Mouse (Mus musculus) lung, adult 2 months (tissue): Measurements from ENCODE around the gene Prss16. TPM values are rescaled to one million over a fixed set of nuclear protein-coding genes. Genes with fewer than 3 reads are reported as not detected.
"Not testable (repeated sequence)": the region's sequence is repeated elsewhere in the genome, so short reads cannot be mapped to it uniquely, and the experiment has no call there.

ENCODE experiments used
- DNase-seq: peaks from one replicate; pipeline ENCODE4 v3.0.0; 2022
- H3K4me1 ChIP-seq: fragments of 200-500 bp; 2 replicates; pipeline ENCODE4 v1.6.1; 2011; ENCODE audit warnings: low read length; ENCODE audit not compliant: control insufficient read depth, insufficient read depth
- H3K4me3 ChIP-seq: fragments of 200-500 bp; replicated peaks from 2 replicates; pipeline ENCODE3; 2011; ENCODE audit warnings: low read depth, mild to moderate bottlenecking, control low read depth, low read length; ENCODE audit errors: extremely low read depth
- CTCF ChIP-seq: fragments of 200-500 bp; IDR thresholded peaks from 2 replicates; pipeline ENCODE4 v1.5.1; 2011; ENCODE audit warnings: mild to moderate bottlenecking, low read length, control low read depth; ENCODE audit not compliant: insufficient read depth
- POLR2A ChIP-seq: fragments of 200-500 bp; IDR thresholded peaks from 2 replicates; pipeline ENCODE4 v1.6.1; 2011; ENCODE audit warnings: low read depth, mild to moderate bottlenecking, control low read depth, low read length, borderline replicate concordance; ENCODE audit errors: extremely low read depth
- WGBS: fragments of 180-500 bp; shearing (Covaris S2); methylation state at CpG from one replicate; pipeline ENCODE4 v1.1.7; 2018; 5-methylcytosine and 5-hydroxymethylcytosine counted together
- polyA plus RNA-seq: library from polyadenylated mRNA; depleted of rRNA; stranded (reverse); fragments of >200 nt; gene quantifications from 2 replicates; pipeline ENCODE4 v1.2.3, GENCODE M21; 2012

Gene Prss16
- polyA plus RNA-seq, 1 experiment, result 0.33 TPM

GRCm38 (mm10) chr13:22042568-22043502 is 33.3 kb upstream of the Prss16 start, which contains the start of the genes Hist1h2ag and Hist1h2bj:
Gene Hist1h2ag (minus strand): TSS chr13:22042944.
Gene Hist1h2bj (plus strand): TSS chr13:22043214.
- not testable (repeated sequence) for H3K4me1 ChIP-seq
- under 1% methylated on average over 57 of the region's 80 CpGs for WGBS
- peak; percentile 74; the same call in 1 of the 2 replicates for TF ChIP-seq POLR2A
- peak; percentile 76 for DNase-seq
- peak within 1 kb of the TSS; percentile 48 for H3K4me3 ChIP-seq

- DNase-seq, result no peak
- peaks cover 7% of the 10 kb centered on the region; the same call in 1 of the 2 replicates for H3K4me1 ChIP-seq
- H3K4me3 ChIP-seq, result peak overlapping the region; percentile 32
- 6% methylated on average over 13 of the region's 13 CpGs for WGBS
- no peak for TF ChIP-seq POLR2A
- no peak for TF ChIP-seq CTCF
Measured at GRCm38 (mm10) chr13:22041651-22042567, 32.4 kb upstream of the Prss16 start.

GRCm38 (mm10) chr13:22041142-22041536 is 31.6 kb upstream of the Prss16 start, which contains the start of gene Hist1h4i:
Gene Hist1h4i (minus strand): TSS chr13:22041362.
- peak within 1 kb of the TSS; percentile 55 for H3K4me3 ChIP-seq
- under 1% methylated on average over 24 of the region's 27 CpGs for WGBS

GRCm38 (mm10) chr13:22040464-22041141 is 31.1 kb upstream of the Prss16 start:
- TF ChIP-seq CTCF (no peak), POLR2A (no peak)
- H3K4me1 ChIP-seq, result peaks cover 7% of the 10 kb centered on the region; the same call in 1 of the 2 replicates
- no peak for DNase-seq
- WGBS, result 2% methylated on average over 24 of the region's 24 CpGs
- H3K4me3 ChIP-seq, result peak overlapping the region; percentile 55

More at GRCm38 (mm10) chr13:22041142-22041536, 31.6 kb upstream of the Prss16 start, which contains the start of gene Hist1h4i:
- H3K4me1 ChIP-seq, result not testable (repeated sequence)
- peak; percentile 91 for DNase-seq
- peak; percentile 81; the same call in 1 of the 2 replicates for TF ChIP-seq POLR2A

GRCm38 (mm10) chr13:22039951-22040463 is 30.5 kb upstream of the Prss16 start:
- DNase-seq, result no peak
- H3K4me1 ChIP-seq, result peaks cover 7% of the 10 kb centered on the region
- TF ChIP-seq POLR2A (no peak), CTCF (no peak)
- 8% methylated on average over 2 of the region's 2 CpGs for WGBS
- H3K4me3 ChIP-seq, result no peak overlapping the region

GRCm38 (mm10) chr13:22039364-22039763 is 29.8 kb upstream of the Prss16 start:
- H3K4me1 ChIP-seq, result peaks cover 7% of the 10 kb centered on the region
- TF ChIP-seq CTCF (no peak), POLR2A (no peak)
- DNase-seq, result no peak
- WGBS, result 78% methylated on average over 5 of the region's 5 CpGs
- H3K4me3 ChIP-seq, result no peak overlapping the region

- DNase-seq, result no peak
- TF ChIP-seq POLR2A, result no peak
- no peak for TF ChIP-seq CTCF
- 70% methylated on average over 2 of the region's 2 CpGs for WGBS
- Histone ChIP-seq H3K4me1 (peaks cover 5% of the 10 kb centered on the region; the same call in 1 of the 2 replicates), H3K4me3 (no peak overlapping the region)
Measured at GRCm38 (mm10) chr13:22037415-22037814, 27.9 kb upstream of the Prss16 start.

- Histone ChIP-seq H3K4me1 (peaks cover 3% of the 10 kb centered on the region; the same call in 1 of the 2 replicates), H3K4me3 (no peak overlapping the region)
- TF ChIP-seq POLR2A (no peak), CTCF (no peak)
- no peak for DNase-seq
- WGBS, result 58% methylated on average over 3 of the region's 3 CpGs
Measured at GRCm38 (mm10) chr13:22036986-22037385, 27.4 kb upstream of the Prss16 start.

GRCm38 (mm10) chr13:22036149-22036956 is 26.8 kb upstream of the Prss16 start:
- no peak for TF ChIP-seq CTCF
- no peak for TF ChIP-seq POLR2A
- H3K4me1 ChIP-seq, result peaks cover 3% of the 10 kb centered on the region; the same call in 1 of the 2 replicates
- H3K4me3 ChIP-seq, result no peak overlapping the region
- DNase-seq, result no peak
- 3% methylated on average over 23 of the region's 23 CpGs for WGBS

GRCm38 (mm10) chr13:22035267-22036148 is 26.0 kb upstream of the Prss16 start, which contains the start of the genes Hist1h2ah and Hist1h2bk:
Gene Hist1h2ah (minus strand): TSS chr13:22035568.
Gene Hist1h2bk (plus strand): TSS chr13:22035870.
- H3K4me3 ChIP-seq, result peak within 1 kb of the TSS; percentile 60
- H3K4me1 ChIP-seq, result not testable (repeated sequence)
- under 1% methylated on average over 33 of the region's 69 CpGs for WGBS
- DNase-seq, result peak; percentile 60
